Mouse (Mus musculus) spleen, adult 2 months (tissue): ENCODE data around the gene Krt222.

Source experiments
- CTCF ChIP-seq: fragments of 200-500 bp; IDR thresholded peaks from 2 replicates; pipeline ENCODE4 v1.5.1; 2011; ENCODE audit warnings: mild to moderate bottlenecking, inconsistent platforms; ENCODE audit not compliant: insufficient read depth, insufficient read length, insufficient replicate concordance; ENCODE audit errors: extremely low read depth
- POLR2A ChIP-seq: fragments of 200-500 bp; IDR thresholded peaks from 2 replicates; pipeline ENCODE4 v1.6.1; 2011; ENCODE audit warnings: low read depth, low read length, inconsistent platforms

GRCm38 (mm10) chr11:99243200-99243819 is 575 bp downstream of the Krt222 start:
- no peak for TF ChIP-seq POLR2A
- no peak for TF ChIP-seq CTCF
